Mouse (Mus musculus) stomach, embryonic 15.5 days (tissue): ENCODE data around the gene Zfp691. TPM values are rescaled to one million over a fixed set of nuclear protein-coding genes. Genes with fewer than 3 reads are reported as not detected.

Source experiments
- ATAC-seq: fragments of 200-750 bp; cut with Nextera tagmentation; 2 replicates; pipeline ENCODE4 v1.8.0; 2017; ENCODE audit warnings: low read depth, moderate number of reproducible peaks, moderate TSS enrichment; ENCODE audit not compliant: insufficient read depth, low FRiP score
- H3K27ac ChIP-seq: fragments of 300-500 bp; sonication (generic); 2 replicates; pipeline ENCODE4 v1.5.1; 2015; ENCODE audit warnings: mild to moderate bottlenecking, inconsistent platforms
- H3K27me3 ChIP-seq: fragments of 300-500 bp; sonication (generic); replicated peaks from 2 replicates; pipeline ENCODE4 v1.6.1; 2015; ENCODE audit warnings: inconsistent platforms
- H3K36me3 ChIP-seq: fragments of 300-500 bp; sonication (generic); 2 replicates; pipeline ENCODE4 v1.6.1; 2015; ENCODE audit warnings: inconsistent platforms
- H3K4me1 ChIP-seq: fragments of 300-500 bp; sonication (generic); 2 replicates; pipeline ENCODE4 v1.6.1; 2015; ENCODE audit warnings: inconsistent platforms
- H3K4me2 ChIP-seq: fragments of 300-500 bp; sonication (generic); 2 replicates; pipeline ENCODE4 v1.6.1; 2015; ENCODE audit warnings: mild to moderate bottlenecking, inconsistent platforms
- H3K4me3 ChIP-seq: fragments of 300-500 bp; sonication (generic); replicated peaks from 2 replicates; pipeline ENCODE4 v1.5.1; 2015; ENCODE audit warnings: inconsistent platforms
- H3K9ac ChIP-seq: fragments of 300-500 bp; sonication (generic); 2 replicates; pipeline ENCODE4 v1.6.1; 2015; ENCODE audit warnings: inconsistent platforms
- H3K9me3 ChIP-seq: fragments of 300-500 bp; sonication (generic); 2 replicates; pipeline ENCODE4 v1.6.1; 2016; ENCODE audit warnings: inconsistent platforms
- WGBS: fragments of 180-500 bp; shearing (Covaris S2); methylation state at CpG from one replicate; pipeline ENCODE4 v1.1.7; 2015; 5-methylcytosine and 5-hydroxymethylcytosine counted together
- polyA plus RNA-seq: library from polyadenylated mRNA; unstranded; fragments of >200 nt; fragmentation: Nextera tagmentation; extraction: Ambion mirVana; gene quantifications from 2 replicates; pipeline ENCODE4 v1.2.1, GENCODE M21; 2015

Zfp691 gene
- polyA plus RNA-seq, 1 experiment from 2014 or later: 5.5 TPM

- H3K4me1 ChIP-seq: no peaks in the 10 kb centered on the region
- 62% methylated on average over 6 of the region's 6 CpGs for WGBS
- H3K4me2 ChIP-seq: no peak within 1 kb of the TSS
- no peak within 1 kb of the TSS for H3K9ac ChIP-seq
- ATAC-seq: peak; percentile 84; the same call in 1 of the 2 replicates
- no peaks in the 10 kb centered on the region for H3K27me3 ChIP-seq
- no peaks in the 10 kb centered on the region for H3K9me3 ChIP-seq
- no peaks in the 10 kb centered on the region for H3K36me3 ChIP-seq
- 0 out of 2 replicates have a peak within 1 kb of the TSS, but pooled peaks have one; percentile 6 for H3K4me3 ChIP-seq
- no peak within 1 kb of the TSS; the same call in 1 of the 2 replicates for H3K27ac ChIP-seq
These were observed 15.9 kb upstream of the Zfp691 start, which contains the start of gene Ermap for GRCm38 (mm10) chr4:119189864-119190263. Gene Ermap, minus strand, starts transcription at chr4:119190011.

GRCm38 (mm10) chr4:119189392-119189791 lies 15.4 kb upstream of the Zfp691 start:
- WGBS: 63% methylated on average over 6 of the region's 6 CpGs
- H3K9ac ChIP-seq: no peak overlapping the region

GRCm38 (mm10) chr4:119188060-119188785 lies 14.2 kb upstream of the Zfp691 start:
- peak; percentile 40 for ATAC-seq
- Histone ChIP-seq H3K9me3 (no peaks in the 10 kb centered on the region), H3K4me1 (no peaks in the 10 kb centered on the region), H3K27ac (no peak overlapping the region), H3K4me2 (no peak overlapping the region), H3K36me3 (no peaks in the 10 kb centered on the region), H3K9ac (no peak overlapping the region), H3K27me3 (no peaks in the 10 kb centered on the region), H3K4me3 (0 out of 2 replicates have a peak overlapping the region, but pooled peaks have one; percentile 6)
- 47% methylated on average over 11 of the region's 11 CpGs for WGBS

More at GRCm38 (mm10) chr4:119189392-119189791, 15.4 kb upstream of the Zfp691 start:
- Histone ChIP-seq H3K9me3 (no peaks in the 10 kb centered on the region), H3K4me1 (no peaks in the 10 kb centered on the region), H3K4me2 (no peak overlapping the region), H3K36me3 (no peaks in the 10 kb centered on the region), H3K4me3 (no peak overlapping the region), H3K27me3 (no peaks in the 10 kb centered on the region), H3K27ac (no peak overlapping the region)
- no peak for ATAC-seq

DNA sequence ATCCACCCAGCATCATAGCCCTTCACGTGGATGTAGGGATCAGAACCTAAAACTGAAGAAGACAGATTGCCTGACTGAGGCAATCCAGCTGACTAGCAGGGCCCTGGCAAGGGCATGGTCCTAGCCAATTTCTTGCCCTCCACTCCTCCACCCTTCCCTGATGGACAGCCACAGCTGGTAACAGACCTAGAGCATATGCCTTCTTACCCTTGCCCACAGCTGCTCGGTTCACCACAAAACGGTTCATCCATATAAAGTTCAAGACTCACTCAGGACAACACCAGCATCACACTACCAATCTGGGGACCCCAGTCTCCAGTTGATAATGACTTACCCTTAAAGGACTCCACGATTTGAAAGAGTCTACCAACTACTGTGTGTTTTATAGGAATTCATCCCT lies 11.8 kb upstream of the Zfp691 start:
- no peaks in the 10 kb centered on the region for H3K27me3 ChIP-seq
- ATAC-seq: no peak
- 76% methylated on average over 4 of the region's 4 CpGs for WGBS
- no peak overlapping the region for H3K9ac ChIP-seq
- no peak overlapping the region for H3K27ac ChIP-seq
- H3K36me3 ChIP-seq: no peaks in the 10 kb centered on the region
- no peaks in the 10 kb centered on the region for H3K9me3 ChIP-seq
- H3K4me2 ChIP-seq: no peak overlapping the region
- H3K4me1 ChIP-seq: no peaks in the 10 kb centered on the region
- H3K4me3 ChIP-seq: no peak overlapping the region

GRCm38 (mm10) chr4:119183525-119183924 lies 9.5 kb upstream of the Zfp691 start:
- ATAC-seq: no peak
- Histone ChIP-seq H3K4me3 (no peak overlapping the region), H3K27me3 (no peaks in the 10 kb centered on the region), H3K27ac (no peak overlapping the region), H3K9ac (no peak overlapping the region), H3K9me3 (no peaks in the 10 kb centered on the region), H3K36me3 (no peaks in the 10 kb centered on the region), H3K4me1 (no peaks in the 10 kb centered on the region), H3K4me2 (no peak overlapping the region)
- 35% methylated on average over 1 of the region's 1 CpGs for WGBS

DNA sequence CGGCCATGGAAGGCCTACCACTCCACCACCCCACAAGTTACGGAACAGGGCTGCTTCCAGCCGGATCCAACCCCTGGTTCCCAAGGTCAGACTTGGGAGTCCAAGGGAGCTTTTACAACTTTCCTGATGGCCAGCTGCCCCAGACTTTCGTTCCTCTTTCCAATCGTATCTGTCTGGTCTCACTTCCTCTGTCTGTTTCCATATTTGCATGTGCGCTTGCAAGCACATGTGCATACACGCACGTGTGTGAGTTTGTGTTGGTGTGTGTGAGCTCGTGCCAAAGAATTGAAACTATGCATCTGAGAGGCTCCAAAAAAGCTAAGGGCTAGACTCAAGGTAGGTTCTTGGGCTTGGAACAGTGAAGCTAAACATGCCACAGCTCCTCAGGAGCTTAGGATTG lies 7.5 kb upstream of the Zfp691 start:
- WGBS: 74% methylated on average over 9 of the region's 9 CpGs
- no peaks in the 10 kb centered on the region for H3K4me1 ChIP-seq
- no peak for ATAC-seq
- no peak overlapping the region for H3K27ac ChIP-seq
- H3K36me3 ChIP-seq: no peaks in the 10 kb centered on the region
- no peak overlapping the region for H3K9ac ChIP-seq
- no peaks in the 10 kb centered on the region for H3K9me3 ChIP-seq
- H3K4me3 ChIP-seq: no peak overlapping the region
- no peaks in the 10 kb centered on the region for H3K27me3 ChIP-seq
- no peak overlapping the region for H3K4me2 ChIP-seq

DNA sequence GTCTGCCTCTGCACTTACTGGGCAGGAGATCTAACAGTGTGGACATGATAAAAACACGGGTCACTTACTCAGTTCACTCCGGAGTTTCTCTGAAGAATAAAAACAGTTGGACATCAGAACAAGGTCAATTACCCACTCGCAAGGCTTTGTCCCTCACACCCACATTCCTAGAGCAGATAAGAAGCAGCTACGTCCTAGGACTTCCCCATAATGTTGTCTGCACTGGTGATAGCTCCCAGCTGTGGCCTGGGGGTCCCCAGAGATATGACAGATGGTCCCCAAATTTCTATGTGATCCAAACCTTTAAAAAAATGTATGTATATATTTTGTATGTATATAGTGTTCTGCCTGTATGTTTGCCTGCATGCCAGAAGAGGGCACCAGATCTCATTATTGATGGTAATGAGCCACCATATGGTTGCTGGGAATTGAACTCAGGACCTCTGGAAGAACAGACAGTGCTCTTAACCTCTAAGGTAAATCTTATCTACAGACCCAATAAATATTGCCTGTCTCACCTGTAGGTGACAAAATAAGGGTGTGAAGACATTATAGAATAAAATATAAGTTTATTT lies 6.2 kb upstream of the Zfp691 start:
- no peaks in the 10 kb centered on the region for H3K4me1 ChIP-seq
- no peaks in the 10 kb centered on the region for H3K36me3 ChIP-seq
- WGBS: 57% methylated on average over 4 of the region's 4 CpGs
- H3K9ac ChIP-seq: no peak overlapping the region
- H3K4me2 ChIP-seq: no peak overlapping the region
- H3K27me3 ChIP-seq: no peaks in the 10 kb centered on the region
- no peak overlapping the region for H3K27ac ChIP-seq
- ATAC-seq: no peak
- no peaks in the 10 kb centered on the region for H3K9me3 ChIP-seq
- no peak overlapping the region for H3K4me3 ChIP-seq

GRCm38 (mm10) chr4:119178331-119178730 lies 4.3 kb upstream of the Zfp691 start:
- no peak for ATAC-seq
- WGBS: 66% methylated on average over 18 of the region's 18 CpGs
- H3K4me3 ChIP-seq: no peak overlapping the region
- H3K9me3 ChIP-seq: no peaks in the 10 kb centered on the region
- no peak overlapping the region for H3K4me2 ChIP-seq
- H3K4me1 ChIP-seq: no peaks in the 10 kb centered on the region
- no peaks in the 10 kb centered on the region for H3K36me3 ChIP-seq
- no peaks in the 10 kb centered on the region for H3K27me3 ChIP-seq
- H3K9ac ChIP-seq: no peak overlapping the region
- H3K27ac ChIP-seq: no peak overlapping the region

- no peaks in the 10 kb centered on the region for H3K36me3 ChIP-seq
- H3K27me3 ChIP-seq: no peaks in the 10 kb centered on the region
- H3K4me2 ChIP-seq: no peak overlapping the region
- ATAC-seq: no peak
- H3K9me3 ChIP-seq: no peaks in the 10 kb centered on the region
- no peak overlapping the region for H3K9ac ChIP-seq
- H3K27ac ChIP-seq: no peak overlapping the region
- no peak overlapping the region for H3K4me3 ChIP-seq
- WGBS: 72% methylated on average over 5 of the region's 5 CpGs
- H3K4me1 ChIP-seq: peaks cover 5% of the 10 kb centered on the region
These were observed 3.7 kb upstream of the Zfp691 start for GRCm38 (mm10) chr4:119177702-119178101.

DNA sequence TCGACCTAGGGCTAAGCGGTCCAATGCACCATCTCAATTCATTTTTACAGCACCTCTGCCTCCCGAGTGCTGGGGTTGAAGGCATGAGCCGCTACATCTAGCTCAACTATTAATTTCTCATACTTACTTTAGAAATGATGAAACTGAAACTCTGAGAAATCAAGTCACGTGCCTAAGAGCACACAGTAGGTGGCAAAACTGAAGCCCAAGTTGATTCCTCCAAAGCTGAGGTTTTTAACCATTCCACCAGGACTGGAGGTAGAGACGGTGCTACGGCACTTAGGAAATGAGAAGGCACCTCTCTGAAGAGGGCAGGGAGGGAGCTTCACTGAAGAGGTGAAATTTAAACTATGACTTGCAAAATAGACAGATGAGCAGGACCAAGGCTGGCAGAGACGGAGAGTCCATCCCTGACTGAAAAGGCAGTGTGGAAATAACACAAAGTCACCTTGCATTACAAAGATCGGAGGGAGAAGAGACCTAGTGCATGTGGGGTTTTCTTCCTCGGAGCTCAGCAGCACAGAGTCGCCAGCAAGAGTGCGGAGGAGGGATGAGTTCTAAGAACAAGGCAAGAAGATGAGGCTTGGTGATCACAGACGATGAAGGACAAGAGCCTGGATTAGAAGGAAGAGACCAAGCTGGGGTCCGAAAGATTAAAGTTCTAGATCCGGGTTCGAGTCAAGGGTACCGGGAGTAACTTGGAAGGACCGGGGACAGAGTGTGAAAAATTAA lies 910 bp downstream of the Zfp691 start:
- Histone ChIP-seq H3K4me3 (peak overlapping the region; percentile 82), H3K36me3 (0 out of 2 replicates have a peak, but pooled peaks cover 11% of the 10 kb centered on the region), H3K27ac (no peak overlapping the region), H3K4me2 (peak overlapping the region; percentile 62), H3K4me1 (peaks cover 8% of the 10 kb centered on the region), H3K27me3 (no peaks in the 10 kb centered on the region), H3K9me3 (no peaks in the 10 kb centered on the region), H3K9ac (peak overlapping the region; percentile 76; the same call in 1 of the 2 replicates)
- WGBS: 32% methylated on average over 18 of the region's 18 CpGs
- no peak for ATAC-seq

DNA sequence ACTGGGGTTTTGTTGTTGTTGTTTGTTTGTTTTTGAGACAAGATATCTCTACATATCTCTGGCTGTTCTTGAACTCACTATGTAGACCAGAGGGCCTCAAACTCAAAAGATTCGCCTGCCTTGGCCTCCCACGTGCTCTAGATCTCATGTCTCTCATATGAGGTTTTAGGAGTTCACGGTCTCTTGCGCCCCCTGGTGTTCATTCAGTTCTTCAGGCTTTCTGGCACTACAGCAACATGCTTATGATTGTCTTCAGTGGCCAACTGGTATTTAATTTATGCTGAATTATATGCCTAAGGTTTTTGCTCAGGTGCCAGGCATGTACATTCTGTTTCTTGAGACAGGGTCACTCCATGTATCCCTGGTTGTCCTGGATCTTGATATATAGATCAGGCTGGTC lies 6.3 kb downstream of the Zfp691 start:
- H3K36me3 ChIP-seq: 0 out of 2 replicates have a peak, but pooled peaks cover 11% of the 10 kb centered on the region
- H3K4me2 ChIP-seq: no peak overlapping the region
- WGBS: 6% methylated on average over 4 of the region's 4 CpGs
- no peak for ATAC-seq
- no peak overlapping the region for H3K4me3 ChIP-seq
- H3K9me3 ChIP-seq: no peaks in the 10 kb centered on the region
- peaks cover 2% of the 10 kb centered on the region for H3K4me1 ChIP-seq
- H3K27me3 ChIP-seq: no peaks in the 10 kb centered on the region
- H3K9ac ChIP-seq: no peak overlapping the region
- H3K27ac ChIP-seq: no peak overlapping the region

DNA sequence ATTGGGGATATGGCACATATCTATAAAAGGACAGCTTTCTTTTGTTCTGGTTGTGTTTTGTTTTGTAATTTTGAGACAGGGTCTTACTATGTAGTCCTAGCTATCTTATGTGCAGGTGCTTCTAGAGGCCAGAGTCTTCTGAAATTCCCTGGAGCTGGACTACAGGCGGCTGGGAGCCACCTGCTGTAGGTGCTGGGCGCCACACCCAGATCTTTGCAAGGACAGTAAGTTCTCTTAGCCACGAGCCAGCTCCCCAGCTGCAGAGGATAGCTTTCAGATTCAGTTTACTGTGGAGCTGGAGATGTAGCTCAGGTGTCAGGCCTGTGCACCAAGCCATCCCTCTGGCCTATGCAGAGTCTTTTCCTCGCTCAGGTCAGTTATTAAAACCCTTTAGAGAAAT lies 6.9 kb downstream of the Zfp691 start:
- H3K27me3 ChIP-seq: no peaks in the 10 kb centered on the region
- no peaks in the 10 kb centered on the region for H3K4me1 ChIP-seq
- no peaks in the 10 kb centered on the region for H3K9me3 ChIP-seq
- H3K27ac ChIP-seq: no peak overlapping the region
- no peak overlapping the region for H3K4me2 ChIP-seq
- no peak overlapping the region for H3K9ac ChIP-seq
- no peak overlapping the region for H3K4me3 ChIP-seq
- WGBS: 72% methylated on average over 4 of the region's 4 CpGs
- no peak for ATAC-seq
- 0 out of 2 replicates have a peak, but pooled peaks cover 11% of the 10 kb centered on the region for H3K36me3 ChIP-seq
